Mouse (Mus musculus): ENCODE measurements at regions not wholly inside any gene's neighbourhood (a gene's known extent, or its start where the extent isn't known, plus 50 kb on each side); places are given as distances from the start of the nearest gene placed in this dataset.
A peak's percentile ranks its signal among the peaks of the same experiment; 100 is the strongest.

DNA sequence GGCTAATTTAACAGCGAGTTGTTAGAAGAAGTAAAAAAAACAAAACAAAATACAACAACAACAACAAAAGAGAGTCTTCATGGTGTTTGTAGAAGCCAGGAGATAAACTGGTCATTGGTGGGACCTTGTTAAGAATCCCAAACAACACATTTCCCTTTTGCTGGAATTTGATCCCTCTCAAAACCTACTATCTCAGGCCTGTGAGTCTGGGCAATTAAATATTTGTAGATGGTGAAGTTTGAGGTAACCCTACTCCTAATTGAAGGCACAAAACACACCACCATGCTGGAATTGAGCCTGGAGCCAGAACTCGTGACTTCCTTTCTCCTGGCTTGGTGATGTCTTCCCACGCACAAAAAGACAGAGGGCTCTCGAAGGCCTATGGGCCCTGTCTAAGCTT lies 65.4 kb upstream of the Akt3 start:
- no peak for DNase-seq

DNA sequence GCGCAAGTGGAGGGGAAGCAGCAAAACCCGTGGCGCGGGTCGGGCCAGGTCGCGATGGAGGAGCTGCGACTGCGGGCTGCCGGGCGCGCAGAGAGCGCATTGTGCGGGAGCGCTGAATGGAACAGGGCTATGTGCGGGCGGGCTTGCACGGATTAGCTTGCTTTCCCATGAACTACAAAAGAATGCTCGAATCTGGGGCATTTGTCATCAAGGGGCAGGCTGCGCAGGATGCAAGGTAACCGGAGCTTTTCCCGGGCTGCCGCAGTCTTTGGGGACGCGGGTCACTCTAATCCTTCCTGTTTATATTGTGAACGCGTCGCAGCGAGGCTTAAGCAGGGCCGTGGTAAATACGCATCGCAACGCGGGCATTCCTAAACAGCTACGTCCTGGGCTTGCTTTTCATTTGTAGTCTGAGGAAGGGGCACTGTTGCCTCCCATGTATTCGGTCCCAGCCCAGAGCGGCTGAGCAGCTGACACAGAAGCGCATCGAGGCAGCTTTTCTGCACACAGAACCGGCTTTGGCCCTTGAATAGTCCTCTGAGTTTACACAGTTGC lies 64.8 kb upstream of the Akt3 start:
- peak; percentile 77 for DNase-seq

DNA sequence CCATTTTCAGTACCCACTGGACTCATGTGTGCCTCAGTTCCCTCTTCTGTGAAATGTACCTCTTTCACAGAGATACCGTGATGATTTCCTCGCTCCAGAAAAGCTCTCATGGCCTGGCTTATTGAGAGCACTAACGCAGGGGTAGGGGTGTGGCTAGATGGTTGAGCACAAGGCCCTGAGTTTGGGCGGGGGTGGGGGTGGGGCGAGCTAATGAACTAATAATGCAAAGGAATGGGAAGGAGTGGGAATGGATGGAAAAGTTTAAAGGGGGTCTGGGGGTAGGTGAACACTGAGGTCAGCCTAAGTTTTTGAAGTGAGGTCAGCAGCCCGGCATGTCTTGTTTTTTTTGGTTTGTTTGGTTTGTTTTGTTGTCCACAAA lies 64.3 kb upstream of the Akt3 start:
- peak; percentile 49 for DNase-seq

DNA sequence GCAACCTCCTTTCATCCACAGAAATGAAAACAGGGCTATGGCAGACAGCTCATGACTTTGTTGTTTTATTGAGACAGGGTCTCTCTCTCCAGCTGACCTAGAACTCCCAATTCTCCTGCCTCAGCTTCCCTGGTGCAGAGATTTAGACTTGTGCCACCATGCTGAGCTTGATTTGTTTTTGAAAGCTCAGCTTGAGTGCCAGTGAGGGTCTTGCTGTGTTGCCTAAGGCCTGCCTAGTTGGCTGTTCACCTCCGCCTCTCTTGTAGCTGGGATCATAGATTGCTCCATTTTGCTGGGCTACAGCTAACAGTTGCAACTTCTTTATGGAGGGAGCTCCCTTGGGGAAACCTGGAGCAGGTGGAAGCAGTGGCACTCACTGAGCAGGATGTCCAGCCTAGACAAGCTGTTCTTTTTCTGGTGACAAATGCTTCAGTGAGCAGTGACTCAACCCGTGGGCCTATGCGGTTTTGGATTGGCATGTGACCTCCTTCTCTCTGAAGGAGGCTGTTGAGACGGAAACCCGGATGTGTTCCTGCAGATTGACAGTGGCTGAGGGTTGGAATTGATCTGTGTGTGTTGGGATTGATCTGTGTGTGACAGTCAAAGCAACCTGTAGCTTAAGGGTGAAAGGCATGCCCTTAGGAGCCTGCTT lies 63.8 kb upstream of the Akt3 start:
- peak; percentile 33 for DNase-seq

DNA sequence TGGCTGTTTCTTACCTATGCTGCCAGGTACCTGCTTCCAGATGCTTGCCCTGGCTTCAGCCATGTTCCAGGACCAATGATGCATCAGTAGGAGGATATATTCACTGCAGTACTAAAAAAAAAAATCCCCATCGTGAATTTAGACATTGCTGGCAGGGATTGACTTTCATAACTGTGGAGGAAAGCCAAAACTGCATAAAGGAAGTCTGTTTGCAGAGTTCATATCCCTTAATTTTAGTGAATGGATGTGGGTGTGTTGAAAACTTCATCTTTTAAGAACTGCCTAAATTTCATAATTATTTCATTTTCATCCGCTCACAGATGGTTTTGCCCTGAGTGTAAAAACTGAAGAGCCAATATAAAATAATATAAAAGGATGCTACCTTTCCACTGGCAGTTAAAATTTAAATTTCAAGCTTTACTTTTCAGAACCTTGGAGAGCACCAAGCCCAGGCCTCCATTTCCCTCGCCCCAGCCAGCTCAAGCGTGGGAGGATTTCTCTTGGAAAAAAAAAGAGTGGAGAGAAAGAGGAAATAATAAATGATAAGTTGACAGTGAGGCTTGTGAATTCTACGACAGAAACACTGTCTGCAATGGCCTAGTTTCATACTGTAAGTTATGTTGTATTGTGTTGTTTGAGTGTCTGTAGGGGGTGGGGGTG lies 50.3 kb upstream of the Akt3 start:
- peak; percentile 74 for DNase-seq

All from embryo, embryonic 11 days (tissue).